Mouse (Mus musculus): ENCODE measurements at regions not wholly inside any gene's neighbourhood (a gene's known extent, or its start where the extent isn't known, plus 50 kb on each side); places are given as distances from the start of the nearest gene placed in this dataset.

GRCm38 (mm10) chr4:82123733-82124132, 581.8 kb downstream of the Nfib start:
- H3K4me3 ChIP-seq (ENCODE audit: insufficient read depth, low read depth, low read length): no peak overlapping the region
- TF ChIP-seq CTCF (IDR thresholded peaks at IDR 0.05; ENCODE audit: insufficient read depth, low read depth, low read length) (no peak), POLR2A (IDR thresholded peaks at IDR 0.05; ENCODE audit: insufficient read depth, low read depth, low read length) (no peak)
- H3K4me1 ChIP-seq (ENCODE audit: control insufficient read depth, insufficient read depth, low read length): no peaks in the 10 kb centered on the region
- H3K27ac ChIP-seq (ENCODE audit: insufficient read depth, low read depth, low read length): no peak overlapping the region
- WGBS: 90% methylated on average over 5 of the region's 5 CpGs

GRCm38 (mm10) chr4:82123101-82123500, 582.4 kb downstream of the Nfib start:
- TF ChIP-seq POLR2A (IDR thresholded peaks at IDR 0.05; ENCODE audit: insufficient read depth, low read depth, low read length): no peak
- TF ChIP-seq CTCF (IDR thresholded peaks at IDR 0.05; ENCODE audit: insufficient read depth, low read depth, low read length): no peak
- WGBS: 100% methylated on average over 1 of the region's 1 CpGs
- Histone ChIP-seq H3K27ac (ENCODE audit: insufficient read depth, low read depth, low read length) (no peak overlapping the region), H3K4me3 (ENCODE audit: insufficient read depth, low read depth, low read length) (no peak overlapping the region), H3K4me1 (ENCODE audit: control insufficient read depth, insufficient read depth, low read length) (no peaks in the 10 kb centered on the region)

- Histone ChIP-seq H3K27ac (ENCODE audit: insufficient read depth, low read depth, low read length) (no peak overlapping the region), H3K4me1 (ENCODE audit: control insufficient read depth, insufficient read depth, low read length) (no peaks in the 10 kb centered on the region), H3K4me3 (ENCODE audit: insufficient read depth, low read depth, low read length) (no peak overlapping the region)
- WGBS: 71% methylated on average over 4 of the region's 4 CpGs
- no peak for TF ChIP-seq CTCF (IDR thresholded peaks at IDR 0.05; ENCODE audit: insufficient read depth, low read depth, low read length)
- no peak for TF ChIP-seq POLR2A (IDR thresholded peaks at IDR 0.05; ENCODE audit: insufficient read depth, low read depth, low read length)
These were observed 584.8 kb downstream of the Nfib start for GRCm38 (mm10) chr4:82120796-82121195.

DNA sequence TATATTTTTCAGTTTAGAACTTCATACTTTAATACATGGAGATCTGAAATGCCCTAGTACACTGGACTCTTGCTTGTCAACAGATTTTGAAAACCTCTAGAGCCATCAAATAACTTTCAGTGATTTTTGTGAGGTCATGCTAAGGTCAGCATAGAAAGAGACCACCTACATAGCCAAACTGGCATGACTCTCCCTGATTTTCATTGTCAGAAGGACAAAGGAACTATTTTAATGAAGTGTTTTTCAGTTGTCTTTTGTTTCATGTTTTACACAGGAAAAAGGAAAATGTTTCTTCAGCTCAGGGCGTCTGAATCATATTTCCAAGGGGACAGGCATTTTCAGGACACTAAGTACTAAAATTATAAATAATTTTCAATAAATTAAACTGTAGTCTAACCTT, 585.2 kb downstream of the Nfib start:
- Histone ChIP-seq H3K4me1 (ENCODE audit: control insufficient read depth, insufficient read depth, low read length) (no peaks in the 10 kb centered on the region), H3K27ac (ENCODE audit: insufficient read depth, low read depth, low read length) (no peak overlapping the region), H3K4me3 (ENCODE audit: insufficient read depth, low read depth, low read length) (no peak overlapping the region)
- 68% methylated on average over 1 of the region's 1 CpGs for WGBS
- TF ChIP-seq POLR2A (IDR thresholded peaks at IDR 0.05; ENCODE audit: insufficient read depth, low read depth, low read length) (no peak), CTCF (IDR thresholded peaks at IDR 0.05; ENCODE audit: insufficient read depth, low read depth, low read length) (no peak)

DNA sequence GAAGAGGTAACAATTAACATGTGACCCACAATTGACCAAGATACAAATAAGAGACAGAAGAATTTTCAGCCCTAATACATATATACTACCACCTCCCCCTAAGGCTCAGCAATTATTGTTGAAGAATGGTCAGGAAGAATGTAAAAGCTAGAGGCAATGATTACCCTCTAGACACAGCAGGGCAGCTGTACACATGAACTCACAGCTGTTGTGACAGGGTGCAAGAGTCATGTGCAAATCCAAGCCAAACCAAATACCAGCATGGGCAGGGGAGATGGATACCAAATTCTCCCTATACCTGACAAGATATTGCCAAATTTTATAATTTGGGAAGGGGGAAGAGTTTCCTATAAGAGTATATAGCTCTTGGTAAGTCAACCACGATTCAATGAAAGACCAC, 603.7 kb downstream of the Nfib start:
- Histone ChIP-seq H3K27ac (ENCODE audit: insufficient read depth, low read depth, low read length) (no peak overlapping the region), H3K4me3 (ENCODE audit: insufficient read depth, low read depth, low read length) (no peak overlapping the region), H3K4me1 (ENCODE audit: control insufficient read depth, insufficient read depth, low read length) (no peaks in the 10 kb centered on the region)
- TF ChIP-seq CTCF (IDR thresholded peaks at IDR 0.05; ENCODE audit: insufficient read depth, low read depth, low read length) (no peak), POLR2A (IDR thresholded peaks at IDR 0.05; ENCODE audit: insufficient read depth, low read depth, low read length) (no peak)
- 98% methylated on average over 1 of the region's 1 CpGs for WGBS

DNA sequence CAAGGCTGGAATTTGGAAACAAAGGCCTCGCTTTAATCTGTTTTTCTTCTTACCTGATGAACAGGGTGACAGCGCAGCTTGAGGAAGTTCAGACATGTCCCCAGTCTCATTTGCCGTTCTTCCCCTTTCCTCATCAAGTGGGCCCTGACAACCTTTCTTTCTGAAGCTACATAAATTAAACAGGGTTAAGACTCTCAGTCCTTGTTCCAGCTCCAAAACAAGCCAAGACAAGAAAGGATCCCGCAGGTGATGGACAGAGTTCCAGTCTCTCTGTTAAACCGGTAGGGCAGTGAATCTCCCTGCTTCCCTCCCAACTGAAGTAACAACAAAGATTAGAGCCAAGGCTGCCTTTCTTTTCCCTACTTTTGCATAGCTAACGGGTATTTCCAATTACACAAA, 605.6 kb downstream of the Nfib start:
- no peak for TF ChIP-seq CTCF (IDR thresholded peaks at IDR 0.05; ENCODE audit: insufficient read depth, low read depth, low read length)
- no peak for TF ChIP-seq POLR2A (IDR thresholded peaks at IDR 0.05; ENCODE audit: insufficient read depth, low read depth, low read length)
- H3K4me3 ChIP-seq (ENCODE audit: insufficient read depth, low read depth, low read length): no peak overlapping the region
- no peak overlapping the region for H3K27ac ChIP-seq (ENCODE audit: insufficient read depth, low read depth, low read length)
- WGBS: 82% methylated on average over 6 of the region's 6 CpGs
- no peaks in the 10 kb centered on the region for H3K4me1 ChIP-seq (ENCODE audit: control insufficient read depth, insufficient read depth, low read length)

DNA sequence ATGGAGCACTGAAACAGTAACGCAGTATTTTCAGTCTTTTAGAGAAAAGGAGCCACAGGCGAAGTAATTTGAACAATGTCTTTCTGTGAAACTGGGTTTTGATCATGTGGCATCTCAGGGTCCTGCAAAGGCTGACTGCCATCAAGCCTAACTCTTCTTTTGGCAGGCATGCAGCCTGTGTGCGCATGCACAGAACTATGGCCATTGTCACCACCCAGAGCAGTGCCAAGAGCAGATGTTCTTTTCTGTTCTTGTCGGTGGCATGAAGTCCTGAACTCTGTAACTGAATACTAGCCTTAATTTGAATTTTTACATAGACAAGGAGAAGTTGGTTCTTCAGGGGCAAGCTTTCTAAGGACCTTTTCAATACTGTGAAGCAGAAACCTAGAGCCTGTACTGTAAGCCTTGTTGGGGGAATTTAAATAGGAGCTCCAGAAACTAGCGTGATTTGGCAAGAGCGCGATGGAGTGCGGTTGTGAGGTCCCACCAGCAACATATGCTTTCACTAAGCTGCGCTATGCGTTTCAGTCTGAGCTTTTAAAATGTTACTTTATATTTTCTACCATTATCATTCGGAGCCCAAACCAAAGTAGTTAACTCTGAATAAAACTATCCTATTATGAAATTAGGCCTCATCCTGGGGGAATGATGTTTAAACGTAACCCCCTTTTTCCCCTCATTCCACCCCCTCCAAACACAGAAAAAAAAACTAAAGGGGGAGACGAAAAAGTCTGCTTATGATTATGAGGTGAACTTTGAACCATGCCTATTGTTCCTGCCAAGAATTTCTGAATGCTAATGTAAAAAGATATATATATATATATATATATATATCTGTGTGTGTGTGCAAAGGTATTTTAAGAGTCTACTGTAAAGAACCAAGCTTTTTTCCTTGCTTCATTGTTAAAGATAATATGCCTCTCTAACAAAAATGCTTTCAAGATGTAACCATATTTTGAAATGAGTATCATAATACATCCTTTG, 606.3 kb downstream of the Nfib start:
- WGBS: 74% methylated on average over 13 of the region's 13 CpGs
- no peak overlapping the region for H3K27ac ChIP-seq (ENCODE audit: insufficient read depth, low read depth, low read length)
- H3K4me1 ChIP-seq (ENCODE audit: control insufficient read depth, insufficient read depth, low read length): no peaks in the 10 kb centered on the region
- no peak overlapping the region for H3K4me3 ChIP-seq (ENCODE audit: insufficient read depth, low read depth, low read length)
- TF ChIP-seq POLR2A (IDR thresholded peaks at IDR 0.05; ENCODE audit: insufficient read depth, low read depth, low read length) (no peak), CTCF (IDR thresholded peaks at IDR 0.05; ENCODE audit: insufficient read depth, low read depth, low read length) (no peak)

- WGBS: 52% methylated on average over 5 of the region's 5 CpGs
- H3K27ac ChIP-seq (ENCODE audit: insufficient read depth, low read depth, low read length): no peak overlapping the region
- no peak for TF ChIP-seq CTCF (IDR thresholded peaks at IDR 0.05; ENCODE audit: insufficient read depth, low read depth, low read length)
- no peak for TF ChIP-seq POLR2A (IDR thresholded peaks at IDR 0.05; ENCODE audit: insufficient read depth, low read depth, low read length)
These were observed 613.0 kb downstream of the Nfib start for GRCm38 (mm10) chr4:82092296-82093230.

GRCm38 (mm10) chr4:82089657-82090056, 615.9 kb downstream of the Nfib start:
- H3K4me1 ChIP-seq (ENCODE audit: control insufficient read depth, insufficient read depth, low read length): no peaks in the 10 kb centered on the region
- WGBS: 97% methylated on average over 5 of the region's 5 CpGs
- TF ChIP-seq CTCF (IDR thresholded peaks at IDR 0.05; ENCODE audit: insufficient read depth, low read depth, low read length): no peak
- TF ChIP-seq POLR2A (IDR thresholded peaks at IDR 0.05; ENCODE audit: insufficient read depth, low read depth, low read length): no peak
- H3K4me3 ChIP-seq (ENCODE audit: insufficient read depth, low read depth, low read length): no peak overlapping the region
- H3K27ac ChIP-seq (ENCODE audit: insufficient read depth, low read depth, low read length): no peak overlapping the region

More at GRCm38 (mm10) chr4:82092296-82093230, 613.0 kb downstream of the Nfib start:
- Histone ChIP-seq H3K4me1 (ENCODE audit: control insufficient read depth, insufficient read depth, low read length) (no peaks in the 10 kb centered on the region), H3K4me3 (ENCODE audit: insufficient read depth, low read depth, low read length) (no peak overlapping the region)

Data from olfactory bulb, adult 2 months (tissue).